Mouse (Mus musculus) myocyte (in vitro differentiated cells): ENCODE data around the gene Pdpk1. TPM values are rescaled to one million over a fixed set of nuclear protein-coding genes. Genes with fewer than 3 reads are reported as not detected.

Experiments
- H3K27me3 ChIP-seq: one replicate; pipeline ENCODE4 v1.6.1; 2011; ENCODE audit not compliant: control insufficient read depth, insufficient read depth, insufficient read length
- H3K36me3 ChIP-seq: one replicate; pipeline ENCODE4 v1.6.1; 2011; ENCODE audit not compliant: control insufficient read depth, insufficient read depth
- H3K4me2 ChIP-seq: one replicate; pipeline ENCODE4 v1.6.1; 2011; ENCODE audit warnings: low read depth, control low read depth
- H3K4me3 ChIP-seq: one replicate; pipeline ENCODE4 v1.5.1; 2011; ENCODE audit warnings: mild to moderate bottlenecking, control low read depth, moderate library complexity
- H3K79me2 ChIP-seq: one replicate; pipeline ENCODE4 v1.6.1; 2011; ENCODE audit not compliant: control insufficient read depth, insufficient read depth
- H3ac ChIP-seq: one replicate; pipeline ENCODE4 v1.6.1; 2011; ENCODE audit not compliant: control insufficient read depth, insufficient read length
- CEBPB ChIP-seq: IDR thresholded peaks from 2 replicates; pipeline ENCODE4 v1.6.1; 2011; ENCODE audit warnings: mild to moderate bottlenecking, moderate library complexity; ENCODE audit not compliant: poor library complexity, insufficient read depth, severe bottlenecking
- E2F4 ChIP-seq: IDR thresholded peaks from one replicate; pipeline ENCODE4 v1.6.1; 2011; ENCODE audit warnings: mild to moderate bottlenecking, control low read depth, moderate library complexity; ENCODE audit not compliant: insufficient read depth
- MAX ChIP-seq: IDR thresholded peaks from one replicate; pipeline ENCODE4 v1.6.1; 2011; ENCODE audit warnings: low read depth, mild to moderate bottlenecking, control low read depth
- MYOD1 ChIP-seq, 3 experiments: IDR thresholded peaks; one replicate each; pipeline ENCODE4 v1.6.1; 2011; ENCODE audit warnings: control low read depth in 2 of 3, low read depth in 2 of 3, mild to moderate bottlenecking in 2 of 3, moderate library complexity in 1 of 3; ENCODE audit not compliant: insufficient read length in 2 of 3, control insufficient read depth in 1 of 3
- MYOG ChIP-seq, 3 experiments: IDR thresholded peaks; one replicate each; pipeline ENCODE4 v1.6.1; 2011; ENCODE audit warnings: control low read depth in 2 of 3, low read depth in 2 of 3, mild to moderate bottlenecking in 2 of 3; ENCODE audit not compliant: insufficient read length in 2 of 3, control insufficient read depth in 1 of 3, insufficient read depth in 1 of 3
- POLR2A ChIP-seq: IDR thresholded peaks from one replicate; pipeline ENCODE4 v1.6.1; 2011; ENCODE audit warnings: low read depth, mild to moderate bottlenecking, control low read depth, moderate library complexity; ENCODE audit not compliant: insufficient read length
- POLR2AphosphoS2 ChIP-seq: IDR thresholded peaks from one replicate; pipeline ENCODE4 v1.6.1; 2011; ENCODE audit warnings: low read depth, control low read depth; ENCODE audit not compliant: insufficient read length
- REST ChIP-seq: IDR thresholded peaks from one replicate; pipeline ENCODE4 v1.6.1; 2011; ENCODE audit warnings: mild to moderate bottlenecking, control low read depth, moderate library complexity; ENCODE audit not compliant: insufficient read depth, insufficient read length
- SRF ChIP-seq: IDR thresholded peaks from one replicate; pipeline ENCODE4 v1.6.1; 2011; ENCODE audit warnings: low read depth; ENCODE audit not compliant: control insufficient read depth, insufficient read length
- TCF12 ChIP-seq: IDR thresholded peaks from one replicate; pipeline ENCODE4 v1.6.1; 2011; ENCODE audit warnings: mild to moderate bottlenecking, control low read depth; ENCODE audit not compliant: poor library complexity, insufficient read depth, severe bottlenecking
- TCF3 ChIP-seq: IDR thresholded peaks from one replicate; pipeline ENCODE4 v1.6.1; 2011; ENCODE audit warnings: low read depth, control low read depth; ENCODE audit not compliant: insufficient read length
- USF1 ChIP-seq: IDR thresholded peaks from one replicate; pipeline ENCODE4 v1.6.1; 2011; ENCODE audit warnings: low read depth, mild to moderate bottlenecking, control low read depth, moderate library complexity
- polyA plus RNA-seq: library from polyadenylated mRNA; unstranded; fragments of >200 nt; fragmentation: generic; extraction: Trizol; gene quantifications from one replicate; pipeline ENCODE4 v1.2.1, GENCODE M21; 2012; ENCODE audit warnings: missing spikeins

Pdpk1 gene
- polyA plus RNA-seq, 1 experiment = 10.1 TPM

- peak overlapping the region; percentile 88 for H3K4me2 ChIP-seq
- H3ac ChIP-seq = no peak overlapping the region
- no peak for TF ChIP-seq MYOG (IDR thresholded peaks at IDR 0.05; ENCODE audit: control insufficient read depth in 1 of 3, insufficient read depth in 1 of 3, insufficient read length in 2 of 3, low read depth in 2 of 3)
- TF ChIP-seq POLR2A = no peak
- TF ChIP-seq MYOD1 (IDR thresholded peaks at IDR 0.05; ENCODE audit: control insufficient read depth in 1 of 3, insufficient read length in 2 of 3, low read depth in 2 of 3) = no peak
- TF ChIP-seq SRF = no peak
- no peak for TF ChIP-seq E2F4
- no peak for TF ChIP-seq MAX
- TF ChIP-seq USF1 = no peak
- TF ChIP-seq POLR2AphosphoS2 = no peak
- TF ChIP-seq TCF3 = no peak
- no peak for TF ChIP-seq TCF12
- TF ChIP-seq CEBPB = no peak
- no peak for TF ChIP-seq REST
- H3K4me3 ChIP-seq = peak overlapping the region; percentile 22
- H3K36me3 ChIP-seq = no peaks in the 10 kb centered on the region
- no peaks in the 10 kb centered on the region for H3K79me2 ChIP-seq
- no peaks in the 10 kb centered on the region for H3K27me3 ChIP-seq
Observed at GRCm38 (mm10) chr17:24151382-24151781, 658 bp upstream of the Pdpk1 start.

GRCm38 (mm10) chr17:24149421-24149820 lies 1.3 kb downstream of the Pdpk1 start:
- Histone ChIP-seq H3K4me3 (no peak overlapping the region), H3ac (no peak overlapping the region), H3K36me3 (no peaks in the 10 kb centered on the region), H3K4me2 (no peak overlapping the region), H3K27me3 (no peaks in the 10 kb centered on the region), H3K79me2 (no peaks in the 10 kb centered on the region)
- TF ChIP-seq USF1 (no peak), TCF12 (no peak), MYOD1 (IDR thresholded peaks at IDR 0.05; ENCODE audit: control insufficient read depth in 1 of 3, insufficient read length in 2 of 3, low read depth in 2 of 3) (no peak), MYOG (IDR thresholded peaks at IDR 0.05; ENCODE audit: control insufficient read depth in 1 of 3, insufficient read depth in 1 of 3, insufficient read length in 2 of 3, low read depth in 2 of 3) (no peak), E2F4 (no peak), REST (no peak), POLR2A (no peak), MAX (no peak), CEBPB (no peak), TCF3 (no peak), SRF (no peak), POLR2AphosphoS2 (no peak)

- Histone ChIP-seq H3K27me3 (no peaks in the 10 kb centered on the region), H3K4me2 (no peak overlapping the region)
Observed at GRCm38 (mm10) chr17:24142897-24143296, 7.8 kb downstream of the Pdpk1 start.

GRCm38 (mm10) chr17:24141425-24141920 lies 9.3 kb downstream of the Pdpk1 start:
- Histone ChIP-seq H3K4me2 (peak overlapping the region; percentile 99), H3K36me3 (no peaks in the 10 kb centered on the region), H3ac (peak overlapping the region; percentile 53), H3K4me3 (peak overlapping the region; percentile 57), H3K79me2 (peaks cover 41% of the 10 kb centered on the region), H3K27me3 (no peaks in the 10 kb centered on the region)
- TF ChIP-seq MYOD1 (IDR thresholded peaks at IDR 0.05; ENCODE audit: control insufficient read depth in 1 of 3, insufficient read length in 2 of 3, low read depth in 2 of 3) = peak in 1 of 3 experiments; percentile 15
- TF ChIP-seq E2F4 = peak; percentile 20
- no peak for TF ChIP-seq REST
- peak; percentile 24 for TF ChIP-seq SRF
- TF ChIP-seq CEBPB = no peak
- no peak for TF ChIP-seq TCF3
- TF ChIP-seq POLR2AphosphoS2 = peak; percentile 74
- TF ChIP-seq USF1 = no peak
- TF ChIP-seq POLR2A = peak; percentile 76

More at GRCm38 (mm10) chr17:24142897-24143296, 7.8 kb downstream of the Pdpk1 start:
- Histone ChIP-seq H3K4me3 (no peak overlapping the region), H3K79me2 (peaks cover 31% of the 10 kb centered on the region), H3K36me3 (no peaks in the 10 kb centered on the region), H3ac (no peak overlapping the region)
- TF ChIP-seq POLR2AphosphoS2 (no peak), REST (no peak), POLR2A (no peak), MYOD1 (IDR thresholded peaks at IDR 0.05; ENCODE audit: control insufficient read depth in 1 of 3, insufficient read length in 2 of 3, low read depth in 2 of 3) (no peak), TCF3 (no peak), TCF12 (no peak), USF1 (no peak), MYOG (IDR thresholded peaks at IDR 0.05; ENCODE audit: control insufficient read depth in 1 of 3, insufficient read depth in 1 of 3, insufficient read length in 2 of 3, low read depth in 2 of 3) (no peak), E2F4 (no peak), MAX (no peak)
